Comparison of ENCODE assay signal across 8 mouse cellular contexts in genomic region chr7:128610897-128611798, GRCm38 (mm10). TPM values are rescaled to one million over a fixed set of nuclear protein-coding genes. Genes with fewer than 3 reads are reported as not detected.
DNase-seq lines count a peak whose midpoint lies in the region; ATAC-seq and TF ChIP-seq lines count a peak whose summit lies in the region.

Inpp5f (plus strand) TSS chr7:128611328.

- peak; percentile 97 for ATAC-seq in forebrain, embryonic 11.5 days (replicated peaks; ENCODE audit: low FRiP score)
- ATAC-seq in heart, embryonic 16.5 days (replicated peaks; ENCODE audit: extremely low read depth, insufficient read depth, low FRiP score) = peak; percentile 99
- ATAC-seq in liver, embryonic 15.5 days (ENCODE audit: insufficient read depth) = peak; percentile 93
- ATAC-seq in neural tube, embryonic 12.5 days (ENCODE audit: low FRiP score, low read depth) = peak; percentile 97

- H3K9me3 ChIP-seq in CH12.LX (replicated peaks; ENCODE audit: low read length) = no peaks in the 10 kb centered on the region
- no peaks in the 10 kb centered on the region for H3K9me3 ChIP-seq in forebrain, embryonic 11.5 days (ENCODE audit: control insufficient read depth, low read length)
- H3K9me3 ChIP-seq in heart, embryonic 16.5 days (replicated peaks; ENCODE audit: control insufficient read depth, low read length) = no peaks in the 10 kb centered on the region
- H3K9me3 ChIP-seq in liver, embryonic 15.5 days (replicated peaks) = no peaks in the 10 kb centered on the region
- H3K9me3 ChIP-seq in neural tube, embryonic 12.5 days = no peaks in the 10 kb centered on the region

- peaks cover 0 to 14% of the 10 kb centered on the region in 2 experiments; a peak in 2 of 4 replicates for H3K4me1 ChIP-seq in CH12.LX (ENCODE audit: control insufficient read depth in 1 of 2, insufficient read depth in 2 of 2)
- H3K4me1 ChIP-seq in forebrain, embryonic 11.5 days (replicated peaks; ENCODE audit: control insufficient read depth, insufficient read depth, low read length) = peaks cover 2% of the 10 kb centered on the region; the same call in 1 of the 2 replicates
- H3K4me1 ChIP-seq in heart, embryonic 16.5 days (ENCODE audit: control insufficient read depth, insufficient read depth, low read length) = peaks cover 2% of the 10 kb centered on the region
- H3K4me1 ChIP-seq in liver, embryonic 15.5 days (replicated peaks) = peaks cover 27% of the 10 kb centered on the region
- H3K4me1 ChIP-seq in neural tube, embryonic 12.5 days = peaks cover 9% of the 10 kb centered on the region

- H3K4me3 ChIP-seq in CH12.LX (replicated peaks in 1 of 3; ENCODE audit: low read depth in 2 of 3, low read length in 2 of 3, poor library complexity in 1 of 3) = peak within 1 kb of the TSS; percentile 52 to 88 (median 75)
- peak within 1 kb of the TSS; percentile 78 for H3K4me3 ChIP-seq in forebrain, embryonic 11.5 days (ENCODE audit: low read depth, low read length)
- peak within 1 kb of the TSS; percentile 67 for H3K4me3 ChIP-seq in heart, embryonic 16.5 days (ENCODE audit: low read length)
- peak within 1 kb of the TSS; percentile 80 for H3K4me3 ChIP-seq in liver, embryonic 15.5 days (replicated peaks)
- peak within 1 kb of the TSS; percentile 76 for H3K4me3 ChIP-seq in neural tube, embryonic 12.5 days

- peak within 1 kb of the TSS; percentile 77 for H3K4me2 ChIP-seq in CH12.LX (ENCODE audit: insufficient read depth, low read depth, poor library complexity, severe bottlenecking)
- H3K4me2 ChIP-seq in forebrain, embryonic 11.5 days (ENCODE audit: low read depth, low read length, severe bottlenecking) = peak within 1 kb of the TSS; percentile 89
- peak within 1 kb of the TSS; percentile 82 for H3K4me2 ChIP-seq in heart, embryonic 16.5 days (ENCODE audit: low read depth, low read length)
- H3K4me2 ChIP-seq in liver, embryonic 15.5 days = peak within 1 kb of the TSS; percentile 97
- peak within 1 kb of the TSS; percentile 93 for H3K4me2 ChIP-seq in neural tube, embryonic 12.5 days (replicated peaks)

- peak within 1 kb of the TSS; percentile 71 for H3K9ac ChIP-seq in CH12.LX (ENCODE audit: insufficient read depth, low read depth)
- peak within 1 kb of the TSS; percentile 83 for H3K9ac ChIP-seq in forebrain, embryonic 11.5 days (ENCODE audit: low read length)
- H3K9ac ChIP-seq in heart, embryonic 16.5 days (ENCODE audit: low read length) = peak within 1 kb of the TSS; percentile 72
- peak within 1 kb of the TSS; percentile 70 for H3K9ac ChIP-seq in liver, embryonic 15.5 days
- H3K9ac ChIP-seq in neural tube, embryonic 12.5 days = peak within 1 kb of the TSS; percentile 79

- no peaks in the 10 kb centered on the region for H3K36me3 ChIP-seq in CH12.LX (replicated peaks in 1 of 2; ENCODE audit: control insufficient read depth in 1 of 2, insufficient read depth in 1 of 2, low read length in 1 of 2)
- H3K36me3 ChIP-seq in forebrain, embryonic 11.5 days (ENCODE audit: control insufficient read depth, insufficient read depth, low read length) = no peaks in the 10 kb centered on the region
- no peaks in the 10 kb centered on the region for H3K36me3 ChIP-seq in heart, embryonic 16.5 days (ENCODE audit: control insufficient read depth, insufficient read depth)
- no peaks in the 10 kb centered on the region for H3K36me3 ChIP-seq in liver, embryonic 15.5 days (replicated peaks)
- H3K36me3 ChIP-seq in neural tube, embryonic 12.5 days = no peaks in the 10 kb centered on the region

- H3K27me3 ChIP-seq in CH12.LX (replicated peaks) = no peaks in the 10 kb centered on the region
- H3K27me3 ChIP-seq in forebrain, embryonic 11.5 days (ENCODE audit: control insufficient read depth, insufficient read depth, low read length) = no peaks in the 10 kb centered on the region
- no peaks in the 10 kb centered on the region for H3K27me3 ChIP-seq in heart, embryonic 16.5 days (ENCODE audit: control insufficient read depth, insufficient read depth, low read length)
- H3K27me3 ChIP-seq in liver, embryonic 15.5 days = no peaks in the 10 kb centered on the region
- H3K27me3 ChIP-seq in neural tube, embryonic 12.5 days (replicated peaks) = no peaks in the 10 kb centered on the region

- 1% methylated on average over 67 of the region's 68 CpGs for WGBS in forebrain, embryonic 11.5 days
- WGBS in heart, embryonic 16.5 days = 3% methylated on average over 58 of the region's 68 CpGs
- WGBS in liver, embryonic 15.5 days (ENCODE audit: insufficient replicate concordance) = 2% methylated on average over 66 of the region's 68 CpGs
- 2% methylated on average over 68 of the region's 68 CpGs for WGBS in neural tube, embryonic 12.5 days

- no peaks in the 10 kb centered on the region for H3K79me2 ChIP-seq in CH12.LX (replicated peaks; ENCODE audit: control insufficient read depth, extremely low read depth, insufficient read depth, poor library complexity, severe bottlenecking)

- H3K27ac ChIP-seq in CH12.LX (ENCODE audit: insufficient read depth, low read depth) = no peak within 1 kb of the TSS
- peak within 1 kb of the TSS; percentile 72 for H3K27ac ChIP-seq in forebrain, embryonic 11.5 days (ENCODE audit: low read depth, low read length)
- peak within 1 kb of the TSS; percentile 65 for H3K27ac ChIP-seq in heart, embryonic 16.5 days (ENCODE audit: low read length)
- H3K27ac ChIP-seq in liver, embryonic 15.5 days (replicated peaks) = peak within 1 kb of the TSS; percentile 81
- H3K27ac ChIP-seq in neural tube, embryonic 12.5 days = no peak within 1 kb of the TSS

- dilution Hi-C loops in CH12.LX (cut with MboI; ENCODE audit: extremely low pct_ligation_motif_present, extremely low pct_unique_long_range_greater_than_20kb, low sequenced_read_pairs) = no loop called here

- TF ChIP-seq POLR2A in CH12.LX (IDR thresholded peaks at IDR 0.05; ENCODE audit: low read depth, low read length) = peak; percentile 53; the same call in 1 of the 2 replicates

- no peak; the same call in 1 of the 2 replicates for TF ChIP-seq RAD21 in CH12.LX (IDR thresholded peaks at IDR 0.05; ENCODE audit: low read depth, low read length)

- in situ Hi-C loops in CH12.LX (cut with MboI; ENCODE audit: low pct_ligation_motif_present, low pct_unique_long_range_greater_than_20kb, low sequenced_read_pairs) = no loop called here

- no peak for TF ChIP-seq CTCF in CH12.LX (conservative IDR thresholded peaks at IDR 0.05 in 1 of 2, IDR thresholded peaks at IDR 0.05 in 1 of 2; ENCODE audit: low read depth in 2 of 2, low read length in 2 of 2)

- TF ChIP-seq EP300 in CH12.LX (IDR thresholded peaks at IDR 0.05; ENCODE audit: low read length) = peak; percentile 53

- DNase-seq in CH12.LX (ENCODE audit: extremely low read depth) = peak; percentile 98
- peak; percentile 99 for DNase-seq in c-Kit-positive CD71-positive TER-119-negative erythroid progenitor cells, embryonic 14.5 days (ENCODE audit: low read depth)
- peak; percentile 98 for DNase-seq in forebrain, embryonic 11.5 days (ENCODE audit: low spot score)
- DNase-seq in kidney, postnatal 36 days = peak; percentile 99
- peak; percentile 98 for DNase-seq in telencephalon, adult 2 months (ENCODE audit: low read depth, low spot score)

TF ChIP-seq in CH12.LX, 34 proteins besides CTCF, POLR2A, EP300 and RAD21:
- TF ChIP-seq MYC (IDR thresholded peaks at IDR 0.05; ENCODE audit: low read depth, low read length) (no peak; the same call in none of the 2 replicates), KAT2A (IDR thresholded peaks at IDR 0.05; ENCODE audit: insufficient replicate concordance, low read length) (no peak), IRF4 (IDR thresholded peaks at IDR 0.05; ENCODE audit: low read depth, low read length) (peak; percentile 90), BHLHE40 (IDR thresholded peaks at IDR 0.05; ENCODE audit: low read depth, low read length) (0 out of 2 replicates have a peak, but pooled peaks have one; percentile 6), CHD2 (IDR thresholded peaks at IDR 0.05; ENCODE audit: low read length) (peak; percentile 54; the same call in 1 of the 2 replicates), SIN3A (IDR thresholded peaks at IDR 0.05; ENCODE audit: low read length) (no peak), ETS1 (conservative IDR thresholded peaks at IDR 0.05; ENCODE audit: low read depth, low read length) (no peak), MAZ (IDR thresholded peaks at IDR 0.05; ENCODE audit: low read depth, low read length) (0 out of 2 replicates have a peak, but pooled peaks have one; percentile 34), TCF12 (IDR thresholded peaks at IDR 0.05; ENCODE audit: low read depth, low read length) (no peak), MXI1 (IDR thresholded peaks at IDR 0.05; ENCODE audit: low read depth, low read length) (peak; percentile 51; the same call in 1 of the 2 replicates), E2F4 (IDR thresholded peaks at IDR 0.05; ENCODE audit: insufficient replicate concordance, low read depth, low read length) (0 out of 2 replicates have a peak, but pooled peaks have one; percentile 22), ELF1 (IDR thresholded peaks at IDR 0.05; ENCODE audit: low read depth, low read length) (peak; percentile 56), MEF2A (IDR thresholded peaks at IDR 0.05; ENCODE audit: borderline replicate concordance, low read depth, low read length) (no peak), MAX (IDR thresholded peaks at IDR 0.05; ENCODE audit: low read length) (peak; percentile 70; the same call in 1 of the 2 replicates)
TF ChIP-seq in CH12.LX: peak in this region for 8.

RNA-seq across cellular contexts. Expression of gene Inpp5f, which starts in this region (rescaled TPM):
- total RNA-seq in CH12.LX (2012; rRNA removed) = 3.5 and 4.0 TPM in 2 replicates
- total RNA-seq in CH12.LX (2014; rRNA removed) = 5.5 and 7.3 TPM in 2 replicates
- 5.7 and 6.2 TPM in 2 replicates for polyA plus RNA-seq in CH12.LX (2012; ENCODE audit: insufficient read length, low read depth)
- 97.4 and 98.4 TPM in 2 replicates for polyA plus RNA-seq in forebrain, embryonic 11.5 days (2014; fragmentation: Nextera tagmentation; extraction: Ambion mirVana)
- polyA plus RNA-seq in heart, embryonic 16.5 days (2015; fragmentation: Nextera tagmentation; extraction: Ambion mirVana) = 10.0 and 10.3 TPM in 2 replicates
- polyA plus RNA-seq in liver, embryonic 15.5 days (2015; fragmentation: Nextera tagmentation; extraction: Ambion mirVana) = 5.5 and 6.3 TPM in 2 replicates
- 140 and 170 TPM in 2 replicates for polyA plus RNA-seq in neural tube, embryonic 12.5 days (2016; fragmentation: Nextera tagmentation; extraction: Ambion mirVana)

Comparison
In these comparisons a context has a peak if more than half of its experiments do, and no peak if none do; other contexts are left out.
1. H3K27ac ChIP-seq: peak in forebrain, embryonic 11.5 days (single experiment), heart, embryonic 16.5 days (single experiment) and liver, embryonic 15.5 days (single experiment); none in CH12.LX (single experiment) and neural tube, embryonic 12.5 days (single experiment).
2. Peak in every context shown above with its lines, with median percentiles within 50 percentile points of each other: DNase-seq, H3K4me2 ChIP-seq, H3K4me3 ChIP-seq, H3K9ac ChIP-seq and ATAC-seq.